Mouse (Mus musculus) kidney, postnatal 4 days (tissue): ENCODE results near the gene Cfap54.

Experiments used
- DNase-seq, 2 experiments: peaks; one replicate each; pipeline ENCODE4 v3.0.0; 2021; ENCODE audit warnings: mixed read lengths in 2 of 2

The Cfap54 gene

GRCm38 (mm10) chr10:93081133-93081779 is at the start of gene Cfap54:
Gene Cfap54, minus strand, starts transcription at chr10:93081618.
- DNase-seq, result peak; percentile 90 to 93

DNA sequence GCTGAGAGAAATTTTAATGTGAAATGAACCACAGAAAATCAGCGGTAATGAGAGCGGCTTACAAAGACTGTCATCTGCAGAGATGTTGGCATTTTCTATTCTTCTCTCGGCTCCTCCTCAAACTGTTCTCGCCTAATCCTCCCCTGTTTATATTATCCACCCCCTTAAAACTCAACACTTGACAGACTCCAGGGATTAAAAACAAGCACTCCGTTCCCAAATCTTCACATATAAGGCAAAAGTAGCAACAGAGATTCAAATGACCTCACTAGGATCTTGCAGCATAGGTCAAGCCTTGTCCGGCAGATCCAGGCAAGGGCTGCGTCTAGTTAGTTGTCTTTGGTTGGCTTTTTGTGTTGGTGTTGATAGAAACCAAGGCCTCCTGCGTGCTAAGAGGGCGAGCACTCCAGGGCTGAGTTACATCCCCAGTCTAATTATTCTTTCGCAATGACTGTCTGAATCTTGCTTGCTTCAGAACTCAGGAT is 49.1 kb upstream of the Cfap54 start:
- DNase-seq, result no peak

DNA sequence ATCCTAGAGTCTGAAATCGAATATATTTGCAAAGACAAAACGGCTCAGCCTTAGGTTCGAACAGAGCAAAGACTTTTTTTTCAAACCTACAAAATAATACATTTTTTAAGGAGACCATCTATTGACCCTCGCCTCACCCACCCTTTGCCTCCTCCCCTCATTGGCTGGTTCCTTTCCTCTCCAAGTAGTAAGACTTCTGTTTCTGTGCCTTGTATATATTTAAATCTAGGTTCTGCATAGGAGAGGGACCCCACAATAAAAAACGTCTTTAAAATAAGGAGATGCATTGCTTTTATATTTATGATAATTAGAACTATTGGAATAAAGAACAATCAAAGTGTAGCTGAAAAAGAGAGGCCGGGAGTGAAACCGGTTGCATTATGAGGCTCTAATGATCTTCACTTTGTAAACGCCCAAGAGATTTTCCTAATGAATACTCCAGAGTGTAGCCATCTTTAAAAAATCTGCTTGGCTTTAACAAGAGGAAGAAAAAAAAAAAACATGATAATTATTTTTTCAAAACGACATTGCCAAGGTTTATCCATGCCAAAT is 48.6 kb upstream of the Cfap54 start:
- DNase-seq, result no peak

- DNase-seq, result no peak
These were observed 47.9 kb upstream of the Cfap54 start for GRCm38 (mm10) chr10:93129345-93129744.

- DNase-seq, result no peak
These were observed 47.1 kb upstream of the Cfap54 start for GRCm38 (mm10) chr10:93128566-93128965.

DNA sequence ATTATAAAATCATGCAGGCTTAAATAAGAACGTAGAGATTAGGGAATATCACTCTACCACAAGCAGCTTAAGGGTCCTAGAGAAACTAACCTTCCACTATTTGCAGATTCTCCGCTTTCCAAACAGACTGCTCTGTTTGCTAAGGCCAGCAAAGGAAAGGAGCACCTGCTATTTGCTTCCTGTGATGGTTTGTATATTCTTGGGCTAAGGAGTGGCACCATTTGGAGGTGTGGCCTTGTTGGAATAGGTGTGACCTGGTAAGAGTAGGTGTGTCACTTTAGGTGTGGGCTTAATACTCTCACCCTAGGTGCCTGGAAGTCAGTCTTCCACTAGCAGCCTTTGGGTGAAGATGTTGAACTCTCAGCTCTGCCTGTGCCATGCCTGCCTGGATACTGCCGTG is 44.6 kb upstream of the Cfap54 start:
- no peak for DNase-seq

DNA sequence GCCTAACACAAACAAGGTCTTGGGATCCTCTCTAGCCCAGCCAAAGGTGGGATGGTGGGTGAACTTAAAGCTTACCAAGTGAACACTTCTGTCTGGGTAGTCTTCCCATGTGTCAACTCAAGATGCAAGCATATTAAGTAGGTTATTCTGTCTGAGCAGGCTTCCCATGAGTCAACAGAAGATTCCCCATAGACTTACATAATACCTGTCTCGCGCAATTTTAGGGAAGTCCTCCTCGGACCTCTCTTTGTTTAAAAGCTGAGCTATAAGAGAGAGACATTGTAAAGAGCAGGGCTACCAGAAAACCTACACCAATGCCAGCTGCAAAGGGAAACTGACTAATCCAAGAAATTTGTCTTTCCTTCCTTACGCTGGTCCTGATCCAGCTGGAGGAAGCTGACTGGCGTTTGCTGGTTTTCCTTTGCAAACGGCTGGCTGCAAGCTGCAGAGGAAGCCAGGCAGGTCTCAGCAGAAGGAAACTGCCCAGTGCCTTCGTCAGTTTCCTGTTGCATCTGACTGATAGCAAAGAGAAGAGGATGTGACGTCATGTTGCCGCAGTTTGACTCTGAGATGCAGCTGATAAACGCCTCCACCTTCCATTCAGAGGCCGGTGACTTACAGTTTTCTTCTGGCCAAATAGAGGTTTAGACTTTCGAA is 42.7 kb upstream of the Cfap54 start:
- DNase-seq, result peak; percentile 46 to 70

GRCm38 (mm10) chr10:93123310-93123709 is 41.9 kb upstream of the Cfap54 start:
- no peak for DNase-seq

- no peak for DNase-seq
These were observed 41.2 kb upstream of the Cfap54 start for GRCm38 (mm10) chr10:93122399-93123184.

- no peak for DNase-seq
These were observed 39.9 kb upstream of the Cfap54 start for GRCm38 (mm10) chr10:93121262-93121860.

DNA sequence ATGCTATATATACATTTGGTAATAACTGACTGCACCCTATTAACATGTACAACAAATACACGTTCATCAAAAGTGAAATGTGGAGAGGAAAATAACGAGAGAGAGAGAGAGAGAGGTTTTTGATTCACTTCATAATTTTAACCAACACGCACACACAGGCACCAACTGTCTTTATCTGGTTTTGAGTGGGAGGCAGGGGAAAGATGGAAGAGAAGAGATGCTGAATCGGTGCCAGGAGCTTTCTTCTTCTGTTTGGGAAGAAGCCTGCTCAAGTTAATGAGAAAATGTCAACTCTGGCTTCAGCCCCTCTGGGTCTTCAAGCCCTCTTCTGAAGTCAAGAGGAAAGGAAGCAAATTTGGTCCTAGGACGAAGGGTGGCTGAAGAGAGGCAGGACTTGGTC is 38.4 kb upstream of the Cfap54 start:
- no peak for DNase-seq

- DNase-seq, result no peak
These were observed 35.2 kb upstream of the Cfap54 start for GRCm38 (mm10) chr10:93116636-93117035.

GRCm38 (mm10) chr10:93115743-93116142 is 34.3 kb upstream of the Cfap54 start:
- no peak for DNase-seq

GRCm38 (mm10) chr10:93114782-93115181 is 33.4 kb upstream of the Cfap54 start:
- no peak for DNase-seq

DNA sequence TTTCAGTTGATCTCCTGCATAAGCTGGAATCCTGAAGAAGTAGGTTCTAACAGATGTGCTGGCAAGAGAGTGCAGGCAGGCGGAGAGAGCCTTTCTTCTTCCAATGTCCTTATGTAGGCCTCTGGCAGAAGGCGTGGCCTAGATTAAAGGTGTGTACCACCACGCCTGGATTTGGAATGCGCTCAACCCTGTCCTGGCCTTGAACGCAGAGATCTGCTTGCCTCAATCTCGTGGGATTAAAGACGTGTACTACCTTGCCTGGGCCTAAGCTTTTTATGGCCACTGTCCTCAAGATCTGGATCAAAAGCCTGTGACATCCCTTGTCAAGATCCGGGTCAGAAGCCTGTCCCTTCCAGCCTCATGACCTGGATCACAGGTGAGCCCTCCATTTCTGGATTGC is 32.5 kb upstream of the Cfap54 start:
- DNase-seq, result no peak

- no peak for DNase-seq
These were observed 30.6 kb upstream of the Cfap54 start for GRCm38 (mm10) chr10:93112021-93112420.

DNA sequence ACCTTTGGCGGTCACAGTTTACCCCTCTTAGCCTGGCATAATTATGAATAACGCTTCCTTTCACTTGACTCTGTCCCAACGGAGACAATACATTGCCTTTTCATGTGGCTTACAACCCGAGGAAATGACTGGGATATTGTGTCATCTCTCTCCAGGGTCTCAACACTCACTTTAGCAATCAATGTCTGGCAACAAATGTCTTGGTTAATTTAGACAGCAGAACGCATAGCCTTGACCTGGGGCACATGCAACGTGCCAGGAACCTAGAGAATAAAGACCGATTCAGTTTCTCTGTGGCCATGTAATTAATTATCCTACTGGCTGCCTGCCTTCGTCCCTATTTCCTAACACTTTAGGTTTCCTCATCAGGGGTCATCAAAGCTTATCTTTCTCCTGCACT is 30.0 kb upstream of the Cfap54 start:
- DNase-seq, result no peak

DNA sequence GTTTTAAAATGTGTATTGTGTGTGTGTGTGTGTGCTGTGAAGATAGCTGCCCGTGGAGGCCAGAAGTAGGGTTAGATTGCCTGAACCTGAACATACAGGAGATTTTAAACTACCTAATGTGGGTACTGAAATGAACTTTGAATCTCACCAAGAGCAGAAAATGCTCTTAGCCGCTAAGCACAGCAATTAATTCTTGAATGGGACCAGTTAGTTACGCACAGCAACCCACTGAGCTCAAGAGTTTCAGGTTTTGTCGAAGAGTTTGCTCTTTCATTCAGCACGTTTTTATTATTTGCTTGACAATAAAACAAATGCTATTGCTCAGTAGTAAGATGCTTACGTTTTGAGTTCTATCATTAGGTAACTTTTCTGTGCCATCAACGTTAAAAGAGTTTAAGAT is 23.9 kb upstream of the Cfap54 start:
- DNase-seq, result no peak

GRCm38 (mm10) chr10:93104357-93104756 is 22.9 kb upstream of the Cfap54 start:
- DNase-seq, result no peak

DNA sequence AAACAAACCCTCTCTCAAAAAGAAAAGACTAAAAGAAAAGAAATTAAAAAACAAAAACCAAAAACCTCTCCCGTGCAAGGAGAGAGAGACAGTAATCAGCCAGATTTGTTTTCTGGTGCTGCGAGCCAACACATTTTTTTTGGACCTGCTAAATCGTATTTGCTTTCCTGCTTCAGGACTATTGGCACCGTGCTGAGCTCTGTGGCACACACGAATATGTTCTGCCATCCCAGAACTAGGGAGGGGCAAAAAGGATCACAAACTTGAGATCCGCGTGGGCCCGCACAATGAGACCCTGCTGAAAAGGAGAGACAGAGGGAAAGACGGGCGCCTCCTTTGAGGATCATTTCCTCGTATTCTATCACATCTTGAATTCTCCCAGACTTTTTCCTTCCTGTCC is 22.3 kb upstream of the Cfap54 start:
- no peak for DNase-seq

GRCm38 (mm10) chr10:93102321-93102720 is 20.9 kb upstream of the Cfap54 start:
- DNase-seq, result no peak

DNA sequence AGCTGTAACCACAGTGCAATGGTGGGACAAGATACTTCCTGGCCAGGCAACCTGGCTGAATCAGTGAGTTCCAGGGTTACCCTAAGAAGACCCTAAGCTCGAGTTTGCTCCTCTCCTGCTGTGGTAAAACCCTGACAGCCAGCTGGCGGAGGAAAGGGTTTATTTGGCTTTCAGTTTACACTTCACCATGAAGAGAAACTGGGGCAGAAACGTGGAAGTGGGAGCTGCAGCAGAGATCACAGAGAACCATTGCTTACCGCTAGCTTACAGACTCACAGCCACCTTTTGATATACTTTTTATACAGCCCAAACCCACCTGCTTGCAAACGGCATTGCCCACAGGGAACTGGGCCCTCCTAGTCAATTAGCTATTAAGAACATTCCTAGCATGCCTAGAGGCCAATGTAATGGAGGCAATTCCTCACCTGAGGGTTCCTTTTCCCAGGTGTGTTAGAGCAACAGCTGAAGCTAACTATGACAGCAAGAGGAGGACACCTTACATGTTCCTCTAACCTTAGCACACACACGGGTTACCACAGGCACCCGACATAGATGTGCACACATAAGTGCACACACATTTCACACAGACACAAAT is 16.9 kb upstream of the Cfap54 start:
- DNase-seq, result no peak

DNA sequence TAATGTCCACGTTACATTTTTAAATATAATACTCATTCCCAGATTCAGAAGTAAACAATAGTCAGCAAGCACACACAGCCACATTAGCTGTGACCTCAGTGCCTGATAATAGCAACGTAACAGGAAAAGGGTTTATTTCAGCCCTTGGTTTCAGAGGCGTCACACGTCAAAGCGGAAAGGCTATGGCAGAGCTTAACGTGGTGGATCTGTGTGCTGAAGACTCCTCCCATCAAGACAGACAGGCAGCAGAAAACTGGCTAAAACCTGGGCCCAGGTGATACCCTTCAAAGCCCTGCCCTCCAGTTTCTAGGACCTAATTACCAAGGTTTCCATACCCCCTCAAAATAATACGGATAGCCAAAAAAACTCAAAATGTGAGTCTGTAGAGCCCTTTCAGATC is 16.0 kb upstream of the Cfap54 start:
- no peak for DNase-seq
